Comparison of ENCODE assay signal across 10 mouse cellular contexts in the genomic region with DNA sequence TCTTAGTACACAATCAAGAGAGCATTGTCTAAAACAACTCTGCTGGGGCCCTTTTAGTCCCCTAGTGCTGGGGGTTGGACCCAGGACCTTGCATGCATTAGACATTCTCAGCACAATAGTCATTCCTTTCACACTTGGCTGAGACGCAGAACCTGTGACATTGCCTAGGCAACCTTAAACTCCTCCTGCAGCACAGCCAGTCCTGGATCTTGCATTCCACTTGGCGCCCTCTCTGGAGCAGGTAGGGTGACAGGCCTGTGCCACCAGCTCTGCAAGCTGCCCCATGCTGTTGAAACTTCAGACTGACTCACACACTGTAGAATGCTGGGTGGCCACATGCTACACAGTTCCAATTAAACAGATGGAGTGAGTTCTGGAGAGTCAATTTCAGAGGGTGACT.
A peak's percentile ranks its signal among the peaks of the same experiment; 100 is the strongest.
DNase-seq lines count a peak whose midpoint lies in the region; ATAC-seq and TF ChIP-seq lines count a peak whose summit lies in the region.
"Had no signal": no experiment of that assay in that cellular context is flagged by ENCODE, and none has a peak within 500 bp of the region (broad histone marks: within the 10 kb centered on the region; RNA-seq: fewer than 3 reads in every experiment).

No protein-coding gene starts in this region.

- no peak overlapping the region for H3K4me2 ChIP-seq in hindbrain, embryonic 11.5 days (replicated peaks; ENCODE audit: low read depth, low read length)
- H3K4me2 ChIP-seq in hindbrain, embryonic 14.5 days (replicated peaks): no peak overlapping the region
- H3K4me2 ChIP-seq in liver, postnatal 0 days (ENCODE audit: low read depth, low read length): no peak overlapping the region
- H3K4me2 ChIP-seq in liver, embryonic 11.5 days: no peak overlapping the region
- H3K4me2 ChIP-seq: liver, embryonic 12.5 days had no signal

- no peak overlapping the region for H3K27ac ChIP-seq in hindbrain, embryonic 11.5 days (ENCODE audit: low read depth, low read length)
- H3K27ac ChIP-seq in hindbrain, embryonic 14.5 days: no peak overlapping the region
- no peak overlapping the region for H3K27ac ChIP-seq in kidney, adult 2 months (ENCODE audit: insufficient read depth, low read depth, low read length)
- H3K27ac ChIP-seq in liver, postnatal 0 days (ENCODE audit: low read depth): no peak overlapping the region
- no peak overlapping the region for H3K27ac ChIP-seq in liver, embryonic 11.5 days (ENCODE audit: low read depth, low read length)
- H3K27ac ChIP-seq: liver, embryonic 12.5 days had no signal

- no peak; the same call in 1 of the 2 replicates for TF ChIP-seq CTCF in kidney, adult 2 months (conservative IDR thresholded peaks at IDR 0.05; ENCODE audit: insufficient read depth, insufficient read length, low read depth, low read length)
- no peak for TF ChIP-seq CTCF in liver, postnatal 0 days (IDR thresholded peaks at IDR 0.05; ENCODE audit: low read depth)

- WGBS in hindbrain, embryonic 11.5 days: 27% methylated on average over 2 of the region's 2 CpGs
- WGBS in hindbrain, embryonic 14.5 days: 30% methylated on average over 2 of the region's 2 CpGs
- 40% methylated on average over 2 of the region's 2 CpGs for WGBS in kidney, adult 2 months
- 69% methylated on average over 2 of the region's 2 CpGs for WGBS in liver, postnatal 0 days (ENCODE audit: insufficient replicate concordance)
- WGBS in liver, embryonic 11.5 days: 59% methylated on average over 2 of the region's 2 CpGs

- no peaks in the 10 kb centered on the region for H3K4me1 ChIP-seq in hindbrain, embryonic 11.5 days (replicated peaks; ENCODE audit: control insufficient read depth, insufficient read depth, low read length)
- no peaks in the 10 kb centered on the region for H3K4me1 ChIP-seq in hindbrain, embryonic 14.5 days (replicated peaks; ENCODE audit: control insufficient read depth, insufficient read depth, low read length)
- H3K4me1 ChIP-seq in kidney, adult 2 months (ENCODE audit: control insufficient read depth, insufficient read depth, low read length): no peaks in the 10 kb centered on the region
- H3K4me1 ChIP-seq in liver, postnatal 0 days (ENCODE audit: insufficient read depth): no peaks in the 10 kb centered on the region
- no peaks in the 10 kb centered on the region for H3K4me1 ChIP-seq in liver, embryonic 11.5 days (replicated peaks; ENCODE audit: control insufficient read depth, insufficient read depth, low read length)
- H3K4me1 ChIP-seq: liver, embryonic 12.5 days had no signal

- TF ChIP-seq POLR2A in kidney, adult 2 months (IDR thresholded peaks at IDR 0.05; ENCODE audit: low read depth, low read length): no peak

- no peak for TF ChIP-seq EP300 in liver, postnatal 0 days (IDR thresholded peaks at IDR 0.05; ENCODE audit: low read depth)

- H3K27me3 ChIP-seq in hindbrain, embryonic 11.5 days (ENCODE audit: control insufficient read depth, insufficient read depth, low read length): no peaks in the 10 kb centered on the region
- no peaks in the 10 kb centered on the region for H3K27me3 ChIP-seq in hindbrain, embryonic 14.5 days (ENCODE audit: control insufficient read depth, insufficient read depth, low read length)
- no peaks in the 10 kb centered on the region for H3K27me3 ChIP-seq in kidney, adult 2 months (replicated peaks; ENCODE audit: control insufficient read depth, insufficient read depth, low read length)
- H3K27me3 ChIP-seq in liver, postnatal 0 days (ENCODE audit: insufficient read depth, low read length): no peaks in the 10 kb centered on the region
- no peaks in the 10 kb centered on the region for H3K27me3 ChIP-seq in liver, embryonic 11.5 days (replicated peaks; ENCODE audit: control insufficient read depth, insufficient read depth, low read length)
- H3K27me3 ChIP-seq: liver, embryonic 12.5 days had no signal

- H3K4me3 ChIP-seq in hindbrain, embryonic 11.5 days (ENCODE audit: low read depth, low read length): no peak overlapping the region
- H3K4me3 ChIP-seq in hindbrain, embryonic 14.5 days (replicated peaks; ENCODE audit: low read length): no peak overlapping the region
- H3K4me3 ChIP-seq in kidney, adult 2 months (ENCODE audit: insufficient read depth, low read depth, low read length): no peak overlapping the region
- H3K4me3 ChIP-seq in liver, postnatal 0 days (ENCODE audit: low read depth, low read length): no peak overlapping the region
- H3K4me3 ChIP-seq in liver, embryonic 11.5 days (ENCODE audit: low read depth, low read length): no peak overlapping the region
- H3K4me3 ChIP-seq: liver, embryonic 12.5 days had no signal

- no peak overlapping the region for H3K9ac ChIP-seq in hindbrain, embryonic 11.5 days (ENCODE audit: low read depth, low read length)
- no peak overlapping the region for H3K9ac ChIP-seq in hindbrain, embryonic 14.5 days
- no peak overlapping the region for H3K9ac ChIP-seq in liver, postnatal 0 days (replicated peaks)
- no peak overlapping the region for H3K9ac ChIP-seq in liver, embryonic 11.5 days (ENCODE audit: low read depth, low read length)
- H3K9ac ChIP-seq: liver, embryonic 12.5 days had no signal

- no peak for DNase-seq in hindbrain, embryonic 11.5 days (ENCODE audit: low spot score)
- no peak for DNase-seq in hindbrain, embryonic 14.5 days (ENCODE audit: low spot score)
- DNase-seq in urinary bladder, postnatal 36 days (ENCODE audit: low spot score in 2 of 2): peak; percentile 20 to 36
- DNase-seq in urinary bladder, postnatal 10 days (ENCODE audit: low spot score): no peak
- DNase-seq in kidney, adult 2 months: peak; percentile 42
- DNase-seq in liver, postnatal 0 days: no peak
- no peak for DNase-seq in liver, embryonic 11.5 days (ENCODE audit: low spot score)
- DNase-seq: embryo, embryonic 11 days had no signal

- ATAC-seq in hindbrain, embryonic 11.5 days (ENCODE audit: low FRiP score): 0 out of 2 replicates have a peak, but pooled peaks have one; percentile 33
- no peak for ATAC-seq in hindbrain, embryonic 14.5 days (ENCODE audit: low FRiP score)
- no peak for ATAC-seq in liver, postnatal 0 days
- no peak for ATAC-seq in liver, embryonic 11.5 days (replicated peaks; ENCODE audit: low FRiP score)
- ATAC-seq in megakaryocyte progenitor cell, adult 5-6 weeks (replicated peaks; ENCODE audit: poor library complexity): no peak
- ATAC-seq: liver, embryonic 12.5 days had no signal

- no peaks in the 10 kb centered on the region for H3K9me3 ChIP-seq in hindbrain, embryonic 11.5 days (ENCODE audit: control insufficient read depth, low read length)
- H3K9me3 ChIP-seq in hindbrain, embryonic 14.5 days (ENCODE audit: control insufficient read depth, low read length): no peaks in the 10 kb centered on the region
- H3K9me3 ChIP-seq in liver, postnatal 0 days (ENCODE audit: low read length): no peaks in the 10 kb centered on the region
- H3K9me3 ChIP-seq in liver, embryonic 11.5 days (ENCODE audit: control insufficient read depth, low read length): no peaks in the 10 kb centered on the region
- H3K9me3 ChIP-seq: liver, embryonic 12.5 days had no signal

- no peaks in the 10 kb centered on the region for H3K36me3 ChIP-seq in hindbrain, embryonic 11.5 days (ENCODE audit: control insufficient read depth, insufficient read depth, low read length)
- H3K36me3 ChIP-seq in hindbrain, embryonic 14.5 days (replicated peaks; ENCODE audit: control insufficient read depth, insufficient read depth): no peaks in the 10 kb centered on the region
- H3K36me3 ChIP-seq in kidney, adult 2 months (ENCODE audit: control insufficient read depth, insufficient read depth, low read length): no peaks in the 10 kb centered on the region
- no peaks in the 10 kb centered on the region for H3K36me3 ChIP-seq in liver, postnatal 0 days (replicated peaks; ENCODE audit: insufficient read depth, low read length)
- H3K36me3 ChIP-seq in liver, embryonic 11.5 days (ENCODE audit: control insufficient read depth, insufficient read depth, low read length): no peaks in the 10 kb centered on the region
- H3K36me3 ChIP-seq: liver, embryonic 12.5 days had no signal

Comparison
In these comparisons a context has a peak if more than half of its experiments do, and no peak if none do; other contexts are left out.
1. DNase-seq: peak in urinary bladder, postnatal 36 days (2 of 2) and kidney, adult 2 months (single experiment); none in hindbrain, embryonic 11.5 days (single experiment), hindbrain, embryonic 14.5 days (single experiment), urinary bladder, postnatal 10 days (single experiment), liver, postnatal 0 days (single experiment) and liver, embryonic 11.5 days (single experiment).